ENCODE assay signal across 10 mouse cellular contexts in genomic region chr16:8494268-8494667, GRCm38 (mm10). TPM values are rescaled to one million over a fixed set of nuclear protein-coding genes. Genes with fewer than 3 reads are reported as not detected.
DNase-seq lines count a peak whose midpoint lies in the region; ATAC-seq lines count a peak whose summit lies in the region.
"Had no signal": no experiment of that assay in that cellular context is flagged by ENCODE, and none has a peak within 500 bp of the region (broad histone marks: within the 10 kb centered on the region; RNA-seq: fewer than 3 reads in every experiment).

No protein-coding gene starts in this region.

- no peaks in the 10 kb centered on the region for H3K27me3 ChIP-seq in midbrain, embryonic 14.5 days (ENCODE audit: control insufficient read depth, insufficient read depth, low read length)
- H3K27me3 ChIP-seq: embryonic facial prominence, embryonic 13.5 days; neural tube, embryonic 13.5 days had no signal

- H3K9me3 ChIP-seq in midbrain, embryonic 14.5 days (ENCODE audit: control insufficient read depth, low read length), result no peaks in the 10 kb centered on the region
- H3K9me3 ChIP-seq: embryonic facial prominence, embryonic 13.5 days; neural tube, embryonic 13.5 days had no signal

- H3K4me2 ChIP-seq in midbrain, embryonic 14.5 days (ENCODE audit: low read length), result no peak overlapping the region
- H3K4me2 ChIP-seq: embryonic facial prominence, embryonic 13.5 days; neural tube, embryonic 13.5 days had no signal

- WGBS in midbrain, embryonic 14.5 days, result 19% methylated on average over 4 of the region's 4 CpGs

- no peak overlapping the region for H3K4me3 ChIP-seq in midbrain, embryonic 14.5 days (replicated peaks; ENCODE audit: low read depth, low read length)
- H3K4me3 ChIP-seq: embryonic facial prominence, embryonic 13.5 days; neural tube, embryonic 13.5 days had no signal

- no peaks in the 10 kb centered on the region; the same call in 1 of the 2 replicates for H3K4me1 ChIP-seq in midbrain, embryonic 14.5 days (ENCODE audit: control insufficient read depth, insufficient read depth, low read length)
- H3K4me1 ChIP-seq: embryonic facial prominence, embryonic 13.5 days had no signal

- H3K9ac ChIP-seq in midbrain, embryonic 14.5 days (replicated peaks; ENCODE audit: low read length), result no peak overlapping the region
- H3K9ac ChIP-seq: embryonic facial prominence, embryonic 13.5 days; neural tube, embryonic 13.5 days had no signal

- no peak overlapping the region for H3K27ac ChIP-seq in midbrain, embryonic 14.5 days (replicated peaks; ENCODE audit: low read depth, low read length)
- H3K27ac ChIP-seq: embryonic facial prominence, embryonic 13.5 days; neural tube, embryonic 13.5 days had no signal

- intact Hi-C loops in left cerebral cortex, postnatal 14 days (cut with DNase I), result loop anchor here (1.0 to 10.0 kb wide), 4 partner anchors 81 to 371 kb away; no protein-coding TSS in a partner anchor

- peak; percentile 77 for ATAC-seq in inflammation-experienced regulatory T-cells, adult 6 months
- ATAC-seq in midbrain, embryonic 14.5 days (ENCODE audit: low FRiP score, low TSS enrichment), result peak; percentile 27; the same call in 1 of the 2 replicates

- peaks cover 6% of the 10 kb centered on the region; the same call in 1 of the 2 replicates for H3K36me3 ChIP-seq in midbrain, embryonic 14.5 days (ENCODE audit: control insufficient read depth, insufficient read depth, low read length)

- DNase-seq in 416B (ENCODE audit: low read depth), result peak; percentile 73
- DNase-seq in ZHBTc4 (ENCODE audit: low read depth, low spot score), result peak; percentile 88
- peak; percentile 59 to 79 for DNase-seq in cerebellum, postnatal 25 days
- DNase-seq in frontal cortex, postnatal 36 days (ENCODE audit: low spot score in 2 of 2), result peak; percentile 59 to 63
- peak; percentile 69 to 76 for DNase-seq in left cerebral cortex, postnatal 14 days (ENCODE audit: low spot score in 2 of 2)
- DNase-seq in midbrain, embryonic 14.5 days, result peak; percentile 91
- peak; percentile 31 to 68 for DNase-seq in spleen, postnatal 10 days (ENCODE audit: low spot score in 2 of 2)

RNA-seq across cellular contexts. Expression of gene Abat, which starts 19.0 kb away (rescaled TPM):
- polyA plus RNA-seq in inflammation-experienced regulatory T-cells, adult 6 months (2017; shearing (Covaris generic)), result 1 to 10 TPM in 2 of 3 experiments, under 1 TPM in 1; 0.67 to 1.3 (median 1.1) TPM
- total RNA-seq in left cerebral cortex, postnatal 14 days (2021), result 100 to 1,000 TPM; 171 to 179 TPM
- polyA plus RNA-seq in midbrain, embryonic 14.5 days (2014; fragmentation: Nextera tagmentation; extraction: Ambion mirVana), result 44.2 and 51.2 TPM in 2 replicates

RNA-seq across cellular contexts. Expression of gene Mettl22, which starts 23.7 kb away (rescaled TPM):
- 10 to 100 TPM; 10.2 to 18.3 (median 17.8) TPM for polyA plus RNA-seq in inflammation-experienced regulatory T-cells, adult 6 months (2017; shearing (Covaris generic))
- 10 to 100 TPM; 29.5 to 30.5 TPM for total RNA-seq in left cerebral cortex, postnatal 14 days (2021)
- 44.4 and 73.1 TPM in 2 replicates for polyA plus RNA-seq in midbrain, embryonic 14.5 days (2014; fragmentation: Nextera tagmentation; extraction: Ambion mirVana)

Comparison
In these comparisons a context has a peak if more than half of its experiments do, and no peak if none do; other contexts are left out.
1. RNA of gene Abat, which starts 19.0 kb away (polyA plus RNA-seq): 44.2 to 51.2 TPM in midbrain, embryonic 14.5 days; 0.67 to 1.3 TPM in inflammation-experienced regulatory T-cells, adult 6 months; every median in the first group is over 10 times any median in the second.
2. Peak in every context shown above with its lines, with median percentiles within 50 percentile points of each other: DNase-seq.